8 mouse cellular contexts compared by ENCODE assay signal in the genomic region with DNA sequence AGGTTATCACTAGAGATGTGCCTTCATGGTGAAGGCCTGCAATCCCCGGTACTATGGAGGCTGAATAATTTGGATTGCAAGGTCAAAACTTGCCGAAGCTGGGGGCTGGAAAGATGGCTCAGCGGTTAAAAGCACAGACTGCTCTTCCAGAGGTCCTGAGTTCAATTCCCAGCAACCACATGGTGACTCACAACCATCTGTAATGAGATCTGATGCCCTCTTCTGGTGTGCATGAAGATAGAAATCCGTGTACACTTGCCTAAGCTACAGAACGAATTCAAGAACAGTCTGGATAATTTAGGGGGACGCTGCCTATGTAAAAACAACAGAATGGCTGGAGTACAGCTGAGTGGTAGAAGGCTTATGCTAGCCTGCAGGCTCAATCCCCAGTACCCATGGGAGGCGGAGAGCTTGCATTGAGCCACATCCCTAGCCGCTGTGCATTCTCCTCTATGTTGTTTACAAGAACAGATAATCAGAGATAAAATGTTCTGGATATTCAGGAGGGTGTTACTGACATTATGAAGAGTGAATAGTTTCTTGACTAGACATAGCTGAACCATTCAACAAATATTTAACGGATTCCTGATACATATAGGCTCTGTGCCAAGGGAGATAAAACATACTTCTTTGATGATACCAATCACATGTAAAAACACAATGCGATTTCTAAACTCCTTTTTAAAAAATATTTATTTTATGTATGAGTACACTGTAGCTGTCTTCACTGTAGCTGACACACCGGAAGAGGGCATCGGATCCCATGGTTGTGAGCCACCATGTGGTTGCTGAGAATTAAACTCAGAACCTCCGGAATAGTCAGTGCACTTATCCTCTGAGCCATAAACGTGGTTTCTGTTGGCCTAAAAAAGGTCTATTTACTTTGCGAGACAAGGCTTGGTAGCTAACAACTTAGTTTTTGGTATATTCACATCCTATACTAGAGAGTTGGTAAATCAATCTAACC. TPM values are rescaled to one million over a fixed set of nuclear protein-coding genes. Genes with fewer than 3 reads are reported as not detected.
A peak's percentile ranks its signal among the peaks of the same experiment; 100 is the strongest.
DNase-seq lines count a peak whose midpoint lies in the region; ATAC-seq and TF ChIP-seq lines count a peak whose summit lies in the region.

No protein-coding gene starts in this region.

- H3K4me2 ChIP-seq in embryonic facial prominence, embryonic 15.5 days (replicated peaks) = peak overlapping the region; percentile 51
- H3K4me2 ChIP-seq in hindbrain, embryonic 16.5 days (ENCODE audit: low read length) = peak overlapping the region; percentile 53
- H3K4me2 ChIP-seq in liver, embryonic 13.5 days = peak overlapping the region; percentile 84

- H3K27me3 ChIP-seq in embryonic facial prominence, embryonic 15.5 days = no peaks in the 10 kb centered on the region
- H3K27me3 ChIP-seq in hindbrain, embryonic 16.5 days (replicated peaks; ENCODE audit: control insufficient read depth, insufficient read depth, low read length) = no peaks in the 10 kb centered on the region
- no peaks in the 10 kb centered on the region for H3K27me3 ChIP-seq in liver, embryonic 13.5 days

- ATAC-seq in embryonic facial prominence, embryonic 15.5 days (ENCODE audit: insufficient number of reproducible peaks, low FRiP score, low TSS enrichment, low read depth) = 0 out of 2 replicates have a peak, but pooled peaks have one; percentile 43
- ATAC-seq in hindbrain, embryonic 16.5 days = peak; percentile 32
- ATAC-seq in liver, embryonic 13.5 days (ENCODE audit: low read depth) = no peak

- peak overlapping the region; percentile 70 for H3K4me3 ChIP-seq in embryonic facial prominence, embryonic 15.5 days (replicated peaks)
- peak overlapping the region; percentile 95 for H3K4me3 ChIP-seq in hindbrain, embryonic 16.5 days (ENCODE audit: low read length)
- H3K4me3 ChIP-seq in liver, embryonic 13.5 days (replicated peaks) = peak overlapping the region; percentile 94
- H3K4me3 ChIP-seq in olfactory bulb, adult 2 months (ENCODE audit: insufficient read depth, low read depth, low read length) = peak overlapping the region; percentile 3

- DNase-seq in layer of hippocampus, adult 9-11 months = peak; percentile 43
- no peak for DNase-seq in layer of hippocampus, postnatal 25 days (ENCODE audit: extremely low spot score in 1 of 2, low spot score in 1 of 2)
- peak; percentile 36 for DNase-seq in ZHBTc4 (ENCODE audit: low read depth, low spot score)
- DNase-seq in liver, embryonic 13.5 days = no peak
- no peak for DNase-seq in right cerebral cortex, postnatal 4 days

- H3K27ac ChIP-seq in embryonic facial prominence, embryonic 15.5 days (replicated peaks) = peak overlapping the region; percentile 97
- H3K27ac ChIP-seq in hindbrain, embryonic 16.5 days (ENCODE audit: low read depth, low read length) = peak overlapping the region; percentile 78
- H3K27ac ChIP-seq in liver, embryonic 13.5 days = peak overlapping the region; percentile 98
- no peak overlapping the region; the same call in 1 of the 2 replicates for H3K27ac ChIP-seq in olfactory bulb, adult 2 months (ENCODE audit: insufficient read depth, low read depth, low read length)

- H3K9ac ChIP-seq in embryonic facial prominence, embryonic 15.5 days = peak overlapping the region; percentile 24; the same call in 1 of the 2 replicates
- H3K9ac ChIP-seq in hindbrain, embryonic 16.5 days (ENCODE audit: low read depth, low read length) = peak overlapping the region; percentile 52
- peak overlapping the region; percentile 71 for H3K9ac ChIP-seq in liver, embryonic 13.5 days

- no peak for TF ChIP-seq CTCF in olfactory bulb, adult 2 months (IDR thresholded peaks at IDR 0.05; ENCODE audit: insufficient read depth, low read depth, low read length)

- WGBS in embryonic facial prominence, embryonic 15.5 days = 40% methylated on average over 15 of the region's 15 CpGs
- WGBS in hindbrain, embryonic 16.5 days = 44% methylated on average over 15 of the region's 15 CpGs
- 25% methylated on average over 15 of the region's 15 CpGs for WGBS in liver, embryonic 13.5 days (ENCODE audit: insufficient replicate concordance)
- WGBS in olfactory bulb, adult 2 months = 38% methylated on average over 15 of the region's 15 CpGs

- no peaks in the 10 kb centered on the region for H3K9me3 ChIP-seq in embryonic facial prominence, embryonic 15.5 days (replicated peaks)
- H3K9me3 ChIP-seq in hindbrain, embryonic 16.5 days (ENCODE audit: control insufficient read depth, low read length) = no peaks in the 10 kb centered on the region
- H3K9me3 ChIP-seq in liver, embryonic 13.5 days (replicated peaks) = no peaks in the 10 kb centered on the region

- TF ChIP-seq POLR2A in olfactory bulb, adult 2 months (IDR thresholded peaks at IDR 0.05; ENCODE audit: insufficient read depth, low read depth, low read length) = no peak

- peaks cover 12% of the 10 kb centered on the region for H3K4me1 ChIP-seq in embryonic facial prominence, embryonic 15.5 days
- peaks cover 14% of the 10 kb centered on the region for H3K4me1 ChIP-seq in hindbrain, embryonic 16.5 days (ENCODE audit: control insufficient read depth, insufficient read depth, low read depth, low read length)
- H3K4me1 ChIP-seq in liver, embryonic 13.5 days (replicated peaks) = peaks cover 41% of the 10 kb centered on the region
- H3K4me1 ChIP-seq in olfactory bulb, adult 2 months (ENCODE audit: control insufficient read depth, insufficient read depth, low read length) = 0 out of 2 replicates have a peak, but pooled peaks cover 2% of the 10 kb centered on the region

- peaks cover 2% of the 10 kb centered on the region; the same call in 1 of the 2 replicates for H3K36me3 ChIP-seq in embryonic facial prominence, embryonic 15.5 days
- H3K36me3 ChIP-seq in hindbrain, embryonic 16.5 days (ENCODE audit: control insufficient read depth, insufficient read depth, low read length) = no peaks in the 10 kb centered on the region
- peaks cover 15% of the 10 kb centered on the region for H3K36me3 ChIP-seq in liver, embryonic 13.5 days

RNA-seq across cellular contexts. Expression of a gene that starts 1.0 kb away (rescaled TPM):
- total RNA-seq in layer of hippocampus, postnatal 25 days (2021) = 10 to 100 TPM; 26.2 to 27.9 TPM
- 17.7 and 18.0 TPM in 2 replicates for polyA plus RNA-seq in embryonic facial prominence, embryonic 15.5 days (2015; fragmentation: Nextera tagmentation; extraction: Ambion mirVana)
- 10.1 and 11.2 TPM in 2 replicates for polyA plus RNA-seq in hindbrain, embryonic 16.5 days (2015; fragmentation: Nextera tagmentation; extraction: Ambion mirVana)
- polyA plus RNA-seq in liver, embryonic 13.5 days (2015; fragmentation: Nextera tagmentation; extraction: Ambion mirVana) = 9.6 and 12.3 TPM in 2 replicates
- polyA plus RNA-seq in olfactory bulb, adult 2 months (2012; ENCODE audit: insufficient read depth, insufficient read length, low replicate concordance, missing spikeins) = not detected in 2 replicates

Comparison
In these comparisons a context has a peak if more than half of its experiments do, and no peak if none do; other contexts are left out.
1. DNase-seq: peak in layer of hippocampus, adult 9-11 months (single experiment) and ZHBTc4 (single experiment); none in layer of hippocampus, postnatal 25 days (0 of 2), liver, embryonic 13.5 days (single experiment) and right cerebral cortex, postnatal 4 days (single experiment).
2. H3K4me3 ChIP-seq: peak in every context shown above with its lines; median percentile 95 in hindbrain, embryonic 16.5 days; 94 in liver, embryonic 13.5 days; 70 in embryonic facial prominence, embryonic 15.5 days; 3 in olfactory bulb, adult 2 months.
3. Peak in every context shown above with its lines, with median percentiles within 50 percentile points of each other: H3K4me2 ChIP-seq and H3K9ac ChIP-seq.